Comparison of ENCODE assay signal across 9 mouse cellular contexts in the genomic region with DNA sequence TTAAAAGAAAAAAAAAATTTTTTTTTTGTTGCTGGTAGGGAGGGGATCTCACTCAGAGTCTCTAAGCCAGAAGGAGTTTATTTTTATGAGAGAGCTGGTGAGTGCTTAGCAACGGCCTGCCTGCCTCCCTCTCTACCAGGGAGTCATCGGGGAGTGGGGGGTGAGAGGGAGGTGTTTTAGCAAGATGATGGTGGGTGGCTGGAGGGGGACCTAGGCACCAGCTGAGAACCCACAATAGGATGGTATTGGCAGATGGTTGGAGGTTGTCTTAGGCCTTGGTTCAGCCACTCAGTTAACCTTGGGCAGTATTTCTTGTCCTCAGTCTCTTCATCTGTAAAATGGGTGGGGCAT. TPM values are rescaled to one million over a fixed set of nuclear protein-coding genes. Genes with fewer than 3 reads are reported as not detected.
DNase-seq lines count a peak whose midpoint lies in the region; ATAC-seq and TF ChIP-seq lines count a peak whose summit lies in the region.
"Had no signal": no experiment of that assay in that cellular context is flagged by ENCODE, and none has a peak within 500 bp of the region (broad histone marks: within the 10 kb centered on the region; RNA-seq: fewer than 3 reads in every experiment).

No protein-coding gene starts in this region.

- no peak for TF ChIP-seq POLR2A in bone marrow macrophage, adult 2 months (IDR thresholded peaks at IDR 0.05; ENCODE audit: borderline replicate concordance, low read depth, low read length)
- no peak for TF ChIP-seq POLR2A in limb, embryonic 14.5 days (IDR thresholded peaks at IDR 0.05; ENCODE audit: borderline replicate concordance, extremely low read depth, insufficient read depth, insufficient read length)

- no peaks in the 10 kb centered on the region for H3K9me3 ChIP-seq in heart, embryonic 12.5 days (replicated peaks)
- no peaks in the 10 kb centered on the region for H3K9me3 ChIP-seq in heart, postnatal 0 days (replicated peaks; ENCODE audit: control insufficient read depth, low read length)
- H3K9me3 ChIP-seq in limb, embryonic 14.5 days (ENCODE audit: control insufficient read depth, low read length): no peaks in the 10 kb centered on the region

- ATAC-seq in heart, embryonic 12.5 days (ENCODE audit: insufficient number of reproducible peaks, low FRiP score): no peak
- ATAC-seq in heart, postnatal 0 days (ENCODE audit: insufficient read depth, low read depth): no peak
- no peak for ATAC-seq in limb, embryonic 14.5 days (ENCODE audit: low FRiP score, low read depth)
- ATAC-seq: Patski had no signal

- H3K4me3 ChIP-seq in heart, embryonic 12.5 days: peak overlapping the region; percentile 63
- peak overlapping the region; percentile 95 for H3K4me3 ChIP-seq in bone marrow macrophage, adult 2 months (ENCODE audit: insufficient read depth, low read length)
- peak overlapping the region; percentile 93 for H3K4me3 ChIP-seq in heart, postnatal 0 days (ENCODE audit: low read depth, low read length)
- peak overlapping the region; percentile 90 for H3K4me3 ChIP-seq in limb, embryonic 14.5 days (replicated peaks; ENCODE audit: low read length)

- no peak for DNase-seq in heart, adult 9 months (ENCODE audit: low spot score in 2 of 2)
- peak; percentile 31 for DNase-seq in heart, postnatal 0 days (ENCODE audit: low spot score)
- peak; percentile 21 for DNase-seq in limb, embryonic 14.5 days (ENCODE audit: low spot score)
- DNase-seq in right cerebral cortex, postnatal 14 days: peak; percentile 54
- no peak for DNase-seq in cerebellum, adult 9-10 months
- no peak for DNase-seq in thymus, postnatal 36 days

- no peak for TF ChIP-seq CTCF in bone marrow macrophage, adult 2 months (IDR thresholded peaks at IDR 0.05; ENCODE audit: low read depth, low read length)
- no peak for TF ChIP-seq CTCF in heart, postnatal 0 days (IDR thresholded peaks at IDR 0.05; ENCODE audit: low read depth)

- H3K36me3 ChIP-seq in heart, embryonic 12.5 days: no peaks in the 10 kb centered on the region
- H3K36me3 ChIP-seq in heart, postnatal 0 days (replicated peaks; ENCODE audit: control insufficient read depth, insufficient read depth, low read length): peaks cover 4% of the 10 kb centered on the region; the same call in 1 of the 2 replicates
- H3K36me3 ChIP-seq in limb, embryonic 14.5 days (ENCODE audit: control insufficient read depth, insufficient read depth, low read length): 0 out of 2 replicates have a peak, but pooled peaks cover 1% of the 10 kb centered on the region

- H3K27ac ChIP-seq in heart, embryonic 12.5 days (ENCODE audit: poor library complexity, severe bottlenecking): peak overlapping the region; percentile 92
- peak overlapping the region; percentile 86 for H3K27ac ChIP-seq in bone marrow macrophage, adult 2 months (ENCODE audit: insufficient read depth, low read depth, low read length)
- H3K27ac ChIP-seq in heart, postnatal 0 days (ENCODE audit: low read depth): peak overlapping the region; percentile 91
- H3K27ac ChIP-seq in limb, embryonic 14.5 days (replicated peaks; ENCODE audit: low read depth, low read length): no peak overlapping the region

- H3K4me1 ChIP-seq in heart, embryonic 12.5 days (replicated peaks): peaks cover 61% of the 10 kb centered on the region
- H3K4me1 ChIP-seq in bone marrow macrophage, adult 2 months (ENCODE audit: control insufficient read depth, insufficient read depth, low read length): peaks cover 42% of the 10 kb centered on the region
- peaks cover 33% of the 10 kb centered on the region for H3K4me1 ChIP-seq in heart, postnatal 0 days (ENCODE audit: control insufficient read depth, insufficient read depth)
- H3K4me1 ChIP-seq in limb, embryonic 14.5 days (ENCODE audit: control insufficient read depth, insufficient read depth, low read length): peaks cover 31% of the 10 kb centered on the region

- 20% methylated on average over 2 of the region's 2 CpGs for WGBS in heart, embryonic 12.5 days
- WGBS in heart, postnatal 0 days: 13% methylated on average over 2 of the region's 2 CpGs
- WGBS in limb, embryonic 14.5 days: 0% methylated on average over 2 of the region's 2 CpGs

- 0 out of 2 replicates have a peak, but pooled peaks cover 3% of the 10 kb centered on the region for H3K27me3 ChIP-seq in heart, embryonic 12.5 days (replicated peaks)
- H3K27me3 ChIP-seq in heart, postnatal 0 days (ENCODE audit: control insufficient read depth, insufficient read depth, low read length): no peaks in the 10 kb centered on the region
- H3K27me3 ChIP-seq in limb, embryonic 14.5 days (ENCODE audit: control insufficient read depth, insufficient read depth, low read length): no peaks in the 10 kb centered on the region
- H3K27me3 ChIP-seq: Patski had no signal

- peak overlapping the region; percentile 87 for H3K9ac ChIP-seq in heart, embryonic 12.5 days
- peak overlapping the region; percentile 92; the same call in 1 of the 2 replicates for H3K9ac ChIP-seq in heart, postnatal 0 days (replicated peaks; ENCODE audit: low read depth, low read length)
- no peak overlapping the region for H3K9ac ChIP-seq in limb, embryonic 14.5 days (ENCODE audit: low read depth, low read length, severe bottlenecking)

- H3K4me2 ChIP-seq in heart, embryonic 12.5 days: peak overlapping the region; percentile 78
- H3K4me2 ChIP-seq in heart, postnatal 0 days (ENCODE audit: low read depth, low read length): peak overlapping the region; percentile 93
- peak overlapping the region; percentile 75 for H3K4me2 ChIP-seq in limb, embryonic 14.5 days (replicated peaks; ENCODE audit: low read depth, low read length, severe bottlenecking)

- TF ChIP-seq EP300 in heart, postnatal 0 days (IDR thresholded peaks at IDR 0.05; ENCODE audit: low read depth): no peak

RNA-seq across cellular contexts. Expression of a gene that starts 1.7 kb away (rescaled TPM):
- 79.1 and 85.8 TPM in 2 replicates for polyA plus RNA-seq in heart, embryonic 12.5 days (2016; fragmentation: Nextera tagmentation; extraction: Ambion mirVana)
- polyA plus RNA-seq in bone marrow macrophage, adult 2 months (2012; ENCODE audit: insufficient read depth, insufficient read length, missing spikeins): 510 and 575 TPM in 2 replicates
- 95.3 and 149 TPM in 2 replicates for total RNA-seq in heart, postnatal 0 days (2014; rRNA removed; ENCODE audit: low replicate concordance)
- 87.4 and 116 TPM in 2 replicates for polyA plus RNA-seq in heart, postnatal 0 days (2015; fragmentation: Nextera tagmentation; extraction: Ambion mirVana)
- polyA plus RNA-seq in limb, embryonic 14.5 days (2012; rRNA removed): 43.3 and 54.4 TPM in 2 replicates
- 41.2 and 44.2 TPM in 2 replicates for polyA plus RNA-seq in limb, embryonic 14.5 days (2014; fragmentation: Nextera tagmentation; extraction: Ambion mirVana)

Comparison
In these comparisons a context has a peak if more than half of its experiments do, and no peak if none do; other contexts are left out.
1. DNase-seq: peak in heart, postnatal 0 days (single experiment), limb, embryonic 14.5 days (single experiment) and right cerebral cortex, postnatal 14 days (single experiment); none in heart, adult 9 months (0 of 2), cerebellum, adult 9-10 months (single experiment) and thymus, postnatal 36 days (0 of 2).
2. Peak in every context shown above with its lines, with median percentiles within 50 percentile points of each other: H3K4me2 ChIP-seq and H3K4me3 ChIP-seq.